Mouse (Mus musculus): ENCODE results near the gene Ifi206. TPM values are rescaled to one million over a fixed set of nuclear protein-coding genes. Genes with fewer than 3 reads are reported as not detected.
"Not testable (repeated sequence)": the region's sequence is repeated elsewhere in the genome, so short reads cannot be mapped to it uniquely, and the experiment has no call there.

Gene Ifi206
- polyA plus RNA-seq (2014; fragmentation: Nextera tagmentation; extraction: Ambion mirVana) = 0.17 and 0.24 TPM in 2 replicates

- H3K4me2 ChIP-seq (ENCODE audit: low read depth, low read length); H3K27ac ChIP-seq (replicated peaks; ENCODE audit: low read depth, low read length); H3K36me3 ChIP-seq (ENCODE audit: control insufficient read depth, insufficient read depth, low read length); H3K4me1 ChIP-seq (ENCODE audit: control insufficient read depth, insufficient read depth, low read length); H3K4me3 ChIP-seq (ENCODE audit: low read depth, low read length); H3K27me3 ChIP-seq (replicated peaks; ENCODE audit: control insufficient read depth, insufficient read depth, low read length); ATAC-seq (ENCODE audit: low read depth); H3K9ac ChIP-seq (ENCODE audit: low read depth, low read length); DNase-seq (ENCODE audit: low spot score); H3K9me3 ChIP-seq (ENCODE audit: control insufficient read depth, low read length): not testable (repeated sequence)
- 81% methylated on average over 3 of the region's 3 CpGs for WGBS
Measured at GRCm38 (mm10) chr1:173490812-173491480, at the start of gene Ifi206. Gene Ifi206, minus strand, starts transcription at chr1:173491041.

GRCm38 (mm10) chr1:173535791-173536190 lies 45.0 kb upstream of the Ifi206 start, which contains the start of gene Ifi214:
Gene Ifi214, minus strand, starts transcription at chr1:173535957.
- ATAC-seq (ENCODE audit: low read depth); H3K27me3 ChIP-seq (replicated peaks; ENCODE audit: control insufficient read depth, insufficient read depth, low read length); H3K27ac ChIP-seq (replicated peaks; ENCODE audit: low read depth, low read length); H3K4me3 ChIP-seq (ENCODE audit: low read depth, low read length); H3K9ac ChIP-seq (ENCODE audit: low read depth, low read length); H3K36me3 ChIP-seq (ENCODE audit: control insufficient read depth, insufficient read depth, low read length); DNase-seq (ENCODE audit: low spot score); H3K4me2 ChIP-seq (ENCODE audit: low read depth, low read length); H3K4me1 ChIP-seq (ENCODE audit: control insufficient read depth, insufficient read depth, low read length); H3K9me3 ChIP-seq (ENCODE audit: control insufficient read depth, low read length): not testable (repeated sequence)
- 88% methylated on average over 3 of the region's 3 CpGs for WGBS

- no peaks in the 10 kb centered on the region for H3K27me3 ChIP-seq (replicated peaks; ENCODE audit: control insufficient read depth, insufficient read depth, low read length)
- no peak for ATAC-seq (ENCODE audit: low read depth)
- no peak for DNase-seq (ENCODE audit: low spot score)
- H3K27ac ChIP-seq (replicated peaks; ENCODE audit: low read depth, low read length) = no peak overlapping the region
- H3K36me3 ChIP-seq (ENCODE audit: control insufficient read depth, insufficient read depth, low read length) = no peaks in the 10 kb centered on the region
- no peak overlapping the region for H3K4me3 ChIP-seq (ENCODE audit: low read depth, low read length)
- no peaks in the 10 kb centered on the region for H3K4me1 ChIP-seq (ENCODE audit: control insufficient read depth, insufficient read depth, low read length)
- H3K4me2 ChIP-seq (ENCODE audit: low read depth, low read length) = no peak overlapping the region
- H3K9ac ChIP-seq (ENCODE audit: low read depth, low read length) = no peak overlapping the region
- H3K9me3 ChIP-seq (ENCODE audit: control insufficient read depth, low read length) = no peaks in the 10 kb centered on the region
Measured at GRCm38 (mm10) chr1:173521452-173521851, 30.6 kb upstream of the Ifi206 start.

DNA sequence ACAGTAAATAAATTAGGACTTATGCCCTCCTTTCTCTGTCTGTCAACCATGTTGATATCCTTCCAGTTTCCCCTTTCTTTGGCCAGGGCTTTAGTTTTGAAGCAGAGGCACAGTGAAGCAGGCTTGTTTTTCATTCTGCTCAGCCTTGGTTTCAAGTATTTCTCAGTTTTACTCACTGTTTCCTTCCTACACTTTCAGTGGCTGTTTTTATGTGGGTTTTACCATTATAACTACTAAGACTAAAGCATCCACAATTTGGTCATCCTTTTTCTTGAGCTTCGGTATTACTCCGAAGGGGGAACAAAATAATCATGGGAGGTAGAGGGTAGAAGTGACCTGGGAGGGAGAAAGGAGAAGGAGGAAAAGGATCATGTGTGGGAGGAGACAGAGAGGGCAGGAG lies 19.8 kb upstream of the Ifi206 start:
- WGBS = 95% methylated on average over 2 of the region's 2 CpGs
- not testable (repeated sequence) for ATAC-seq (ENCODE audit: low read depth); H3K4me3 ChIP-seq (ENCODE audit: low read depth, low read length); H3K4me2 ChIP-seq (ENCODE audit: low read depth, low read length); H3K36me3 ChIP-seq (ENCODE audit: control insufficient read depth, insufficient read depth, low read length); H3K27ac ChIP-seq (replicated peaks; ENCODE audit: low read depth, low read length); H3K4me1 ChIP-seq (ENCODE audit: control insufficient read depth, insufficient read depth, low read length); H3K9ac ChIP-seq (ENCODE audit: low read depth, low read length); H3K27me3 ChIP-seq (replicated peaks; ENCODE audit: control insufficient read depth, insufficient read depth, low read length); DNase-seq (ENCODE audit: low spot score); H3K9me3 ChIP-seq (ENCODE audit: control insufficient read depth, low read length)

DNA sequence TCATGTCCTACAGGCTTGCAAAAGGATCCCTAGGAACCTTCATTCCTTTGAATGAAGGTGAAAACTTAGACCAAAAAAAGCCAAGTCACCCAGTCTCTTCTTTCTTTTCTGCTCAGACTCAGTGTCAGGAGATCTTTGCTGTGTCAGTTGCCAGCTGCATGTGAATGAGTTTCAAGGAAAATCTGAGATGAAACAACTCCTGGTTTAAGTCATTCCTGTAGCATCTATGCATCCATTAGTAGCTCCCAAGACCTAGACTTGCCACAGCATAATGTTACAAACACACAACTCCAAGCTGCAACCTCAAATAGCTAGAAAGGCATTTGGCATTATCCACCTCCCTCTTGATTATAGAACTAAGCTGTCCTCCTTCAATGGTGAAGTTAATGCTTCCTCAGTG lies 642 bp upstream of the Ifi206 start:
- H3K9me3 ChIP-seq (ENCODE audit: control insufficient read depth, low read length); H3K4me3 ChIP-seq (ENCODE audit: low read depth, low read length); H3K9ac ChIP-seq (ENCODE audit: low read depth, low read length); ATAC-seq (ENCODE audit: low read depth); H3K27me3 ChIP-seq (replicated peaks; ENCODE audit: control insufficient read depth, insufficient read depth, low read length); H3K4me1 ChIP-seq (ENCODE audit: control insufficient read depth, insufficient read depth, low read length); DNase-seq (ENCODE audit: low spot score); H3K27ac ChIP-seq (replicated peaks; ENCODE audit: low read depth, low read length); H3K4me2 ChIP-seq (ENCODE audit: low read depth, low read length); H3K36me3 ChIP-seq (ENCODE audit: control insufficient read depth, insufficient read depth, low read length): not testable (repeated sequence)

- H3K36me3 ChIP-seq (ENCODE audit: control insufficient read depth, insufficient read depth, low read length); H3K4me1 ChIP-seq (ENCODE audit: control insufficient read depth, insufficient read depth, low read length); H3K27ac ChIP-seq (replicated peaks; ENCODE audit: low read depth, low read length); H3K27me3 ChIP-seq (replicated peaks; ENCODE audit: control insufficient read depth, insufficient read depth, low read length); H3K4me3 ChIP-seq (ENCODE audit: low read depth, low read length); H3K9me3 ChIP-seq (ENCODE audit: control insufficient read depth, low read length); ATAC-seq (ENCODE audit: low read depth); DNase-seq (ENCODE audit: low spot score); H3K9ac ChIP-seq (ENCODE audit: low read depth, low read length); H3K4me2 ChIP-seq (ENCODE audit: low read depth, low read length): not testable (repeated sequence)
- 75% methylated on average over 3 of the region's 3 CpGs for WGBS
Measured at GRCm38 (mm10) chr1:173481182-173481574, 9.7 kb downstream of the Ifi206 start.

GRCm38 (mm10) chr1:173480399-173481181 lies 10.3 kb downstream of the Ifi206 start:
- H3K4me2 ChIP-seq (ENCODE audit: low read depth, low read length); H3K9me3 ChIP-seq (ENCODE audit: control insufficient read depth, low read length); H3K4me1 ChIP-seq (ENCODE audit: control insufficient read depth, insufficient read depth, low read length); H3K4me3 ChIP-seq (ENCODE audit: low read depth, low read length); ATAC-seq (ENCODE audit: low read depth); H3K27ac ChIP-seq (replicated peaks; ENCODE audit: low read depth, low read length); DNase-seq (ENCODE audit: low spot score); H3K36me3 ChIP-seq (ENCODE audit: control insufficient read depth, insufficient read depth, low read length); H3K27me3 ChIP-seq (replicated peaks; ENCODE audit: control insufficient read depth, insufficient read depth, low read length); H3K9ac ChIP-seq (ENCODE audit: low read depth, low read length): not testable (repeated sequence)
- 77% methylated on average over 5 of the region's 5 CpGs for WGBS

GRCm38 (mm10) chr1:173456761-173457160 lies 34.1 kb downstream of the Ifi206 start:
- no peak for ATAC-seq (ENCODE audit: low read depth)
- no peak overlapping the region for H3K4me3 ChIP-seq (ENCODE audit: low read depth, low read length)
- no peaks in the 10 kb centered on the region for H3K36me3 ChIP-seq (ENCODE audit: control insufficient read depth, insufficient read depth, low read length)
- no peak for DNase-seq (ENCODE audit: low spot score)
- 86% methylated on average over 5 of the region's 5 CpGs for WGBS
- H3K4me2 ChIP-seq (ENCODE audit: low read depth, low read length) = no peak overlapping the region
- H3K27me3 ChIP-seq (replicated peaks; ENCODE audit: control insufficient read depth, insufficient read depth, low read length) = no peaks in the 10 kb centered on the region
- no peak overlapping the region for H3K9ac ChIP-seq (ENCODE audit: low read depth, low read length)
- no peaks in the 10 kb centered on the region for H3K4me1 ChIP-seq (ENCODE audit: control insufficient read depth, insufficient read depth, low read length)
- H3K27ac ChIP-seq (replicated peaks; ENCODE audit: low read depth, low read length) = no peak overlapping the region
- H3K9me3 ChIP-seq (ENCODE audit: control insufficient read depth, low read length) = no peaks in the 10 kb centered on the region

Measured in embryonic facial prominence, embryonic 14.5 days (tissue).